Comparison of ENCODE assay signal across 7 mouse cellular contexts in genomic region chr17:47527581-47528300, GRCm38 (mm10). TPM values are rescaled to one million over a fixed set of nuclear protein-coding genes. Genes with fewer than 3 reads are reported as not detected.
DNase-seq lines count a peak whose midpoint lies in the region; ATAC-seq and TF ChIP-seq lines count a peak whose summit lies in the region.

No protein-coding gene starts in this region.

- no peak overlapping the region for H3K4me3 ChIP-seq in ES-Bruce4 (ENCODE audit: low read depth, low read length)
- H3K4me3 ChIP-seq in bone marrow, adult 2 months (replicated peaks; ENCODE audit: control insufficient read depth, low read depth, low read length): no peak overlapping the region
- H3K4me3 ChIP-seq in hindbrain, embryonic 14.5 days (replicated peaks; ENCODE audit: low read length): no peak overlapping the region

- no peak overlapping the region; the same call in 1 of the 2 replicates for H3K27ac ChIP-seq in ES-Bruce4 (ENCODE audit: insufficient read depth, low read length)
- 0 out of 2 replicates have a peak overlapping the region, but pooled peaks have one; percentile 3 for H3K27ac ChIP-seq in bone marrow, adult 2 months (ENCODE audit: control insufficient read depth, insufficient read depth, low read depth, low read length, poor library complexity)
- H3K27ac ChIP-seq in hindbrain, embryonic 14.5 days: peak overlapping the region; percentile 58

- DNase-seq in hindbrain, embryonic 14.5 days (ENCODE audit: low spot score): no peak
- peak; percentile 51 for DNase-seq in lung, postnatal 14 days
- no peak for DNase-seq in right cerebral cortex, adult 18-20 months
- DNase-seq in left cerebral cortex, postnatal 4 days: no peak
- DNase-seq in left cerebral cortex, adult 18-20 months (ENCODE audit: low spot score in 2 of 2): no peak

- H3K36me3 ChIP-seq in ES-Bruce4 (ENCODE audit: control insufficient read depth, insufficient read depth, low read length, poor library complexity, severe bottlenecking): no peaks in the 10 kb centered on the region
- no peaks in the 10 kb centered on the region for H3K36me3 ChIP-seq in hindbrain, embryonic 14.5 days (replicated peaks; ENCODE audit: control insufficient read depth, insufficient read depth)

- H3K4me1 ChIP-seq in ES-Bruce4 (ENCODE audit: control insufficient read depth, insufficient read depth, low read length): peaks cover 5% of the 10 kb centered on the region
- H3K4me1 ChIP-seq in bone marrow, adult 2 months (ENCODE audit: control insufficient read depth, insufficient read depth, low read length): peaks cover 34% of the 10 kb centered on the region
- H3K4me1 ChIP-seq in hindbrain, embryonic 14.5 days (replicated peaks; ENCODE audit: control insufficient read depth, insufficient read depth, low read length): peaks cover 9% of the 10 kb centered on the region; the same call in 1 of the 2 replicates

- no peak for TF ChIP-seq POLR2A in ES-Bruce4 (IDR thresholded peaks at IDR 0.05; ENCODE audit: insufficient read depth, low read length)
- no peak for TF ChIP-seq POLR2A in bone marrow, adult 2 months (IDR thresholded peaks at IDR 0.05; ENCODE audit: borderline replicate concordance, control insufficient read depth, low read depth, low read length)

- peak; percentile 27; the same call in 1 of the 2 replicates for ATAC-seq in hindbrain, embryonic 14.5 days (ENCODE audit: low FRiP score)

- no peaks in the 10 kb centered on the region for H3K27me3 ChIP-seq in ES-Bruce4 (ENCODE audit: control insufficient read depth, insufficient read depth, low read length, poor library complexity, severe bottlenecking)
- no peaks in the 10 kb centered on the region for H3K27me3 ChIP-seq in hindbrain, embryonic 14.5 days (ENCODE audit: control insufficient read depth, insufficient read depth, low read length)

- no peak overlapping the region for H3K4me2 ChIP-seq in hindbrain, embryonic 14.5 days (replicated peaks)

- peak overlapping the region; percentile 29 for H3K9ac ChIP-seq in ES-Bruce4 (ENCODE audit: low read depth, poor library complexity, severe bottlenecking)
- no peak overlapping the region for H3K9ac ChIP-seq in hindbrain, embryonic 14.5 days

- TF ChIP-seq CTCF in ES-Bruce4 (IDR thresholded peaks at IDR 0.05; ENCODE audit: low read depth, low read length): no peak
- TF ChIP-seq CTCF in bone marrow, adult 2 months (IDR thresholded peaks at IDR 0.05; ENCODE audit: control insufficient read depth, insufficient read depth, low read length): no peak

- intact Hi-C loops in left cerebral cortex, postnatal 4 days (cut with DNase I): no loop called here

- TF ChIP-seq EP300 in ES-Bruce4 (IDR thresholded peaks at IDR 0.05; ENCODE audit: insufficient read depth, low read depth, low read length): no peak

- H3K9me3 ChIP-seq in ES-Bruce4 (replicated peaks; ENCODE audit: control insufficient read depth, insufficient read depth, low read length, poor library complexity, severe bottlenecking): no peaks in the 10 kb centered on the region
- no peaks in the 10 kb centered on the region for H3K9me3 ChIP-seq in hindbrain, embryonic 14.5 days (ENCODE audit: control insufficient read depth, low read length)

- 47% methylated on average over 10 of the region's 10 CpGs for WGBS in bone marrow, adult 2 months
- WGBS in hindbrain, embryonic 14.5 days: 54% methylated on average over 10 of the region's 10 CpGs

RNA-seq across cellular contexts. Expression of gene Ccnd3, which starts 22.9 kb away (rescaled TPM):
- polyA plus RNA-seq in ES-Bruce4 (2011; ENCODE audit: insufficient read depth, insufficient read length, low read depth, missing spikeins): 181 and 185 TPM in 2 replicates
- 356 and 417 TPM in 2 replicates for polyA plus RNA-seq in bone marrow, adult 2 months (2011; ENCODE audit: insufficient read depth, insufficient read length, low replicate concordance, missing spikeins)
- 78.9 and 80.3 TPM in 2 replicates for polyA plus RNA-seq in hindbrain, embryonic 14.5 days (2014; fragmentation: Nextera tagmentation; extraction: Ambion mirVana)
- total RNA-seq in left cerebral cortex, postnatal 4 days (2021): 10 to 100 TPM; 30.1 to 36.2 TPM
- total RNA-seq in left cerebral cortex, adult 18-20 months (2021): 10 to 100 TPM; 33.6 to 40.7 TPM

RNA-seq across cellular contexts. Expression of gene Taf8, which starts 25.6 kb away (rescaled TPM):
- polyA plus RNA-seq in ES-Bruce4 (2011; ENCODE audit: insufficient read depth, insufficient read length, low read depth, missing spikeins): 45.5 and 46.6 TPM in 2 replicates
- polyA plus RNA-seq in bone marrow, adult 2 months (2011; ENCODE audit: insufficient read depth, insufficient read length, low replicate concordance, missing spikeins): 15.6 and 32.2 TPM in 2 replicates
- polyA plus RNA-seq in hindbrain, embryonic 14.5 days (2014; fragmentation: Nextera tagmentation; extraction: Ambion mirVana): 16.4 and 16.9 TPM in 2 replicates
- total RNA-seq in left cerebral cortex, postnatal 4 days (2021): 10 to 100 TPM; 12.7 to 15.5 TPM
- 10 to 100 TPM; 16.8 to 19.1 TPM for total RNA-seq in left cerebral cortex, adult 18-20 months (2021)
